Mouse (Mus musculus) c-Kit-positive CD71-positive TER-119-positive erythroid progenitor cells, embryonic 14.5 days (primary cell): ENCODE measurements at regions not wholly inside any gene's neighbourhood (a gene's known extent, or its start where the extent isn't known, plus 50 kb on each side); places are given as distances from the start of the nearest gene placed in this dataset.
A peak's percentile ranks its signal among the peaks of the same experiment; 100 is the strongest.

Experiments used
- DNase-seq: peaks from one replicate; pipeline ENCODE4 v3.0.0-alpha.2; 2013; ENCODE audit warnings: low spot score

DNA sequence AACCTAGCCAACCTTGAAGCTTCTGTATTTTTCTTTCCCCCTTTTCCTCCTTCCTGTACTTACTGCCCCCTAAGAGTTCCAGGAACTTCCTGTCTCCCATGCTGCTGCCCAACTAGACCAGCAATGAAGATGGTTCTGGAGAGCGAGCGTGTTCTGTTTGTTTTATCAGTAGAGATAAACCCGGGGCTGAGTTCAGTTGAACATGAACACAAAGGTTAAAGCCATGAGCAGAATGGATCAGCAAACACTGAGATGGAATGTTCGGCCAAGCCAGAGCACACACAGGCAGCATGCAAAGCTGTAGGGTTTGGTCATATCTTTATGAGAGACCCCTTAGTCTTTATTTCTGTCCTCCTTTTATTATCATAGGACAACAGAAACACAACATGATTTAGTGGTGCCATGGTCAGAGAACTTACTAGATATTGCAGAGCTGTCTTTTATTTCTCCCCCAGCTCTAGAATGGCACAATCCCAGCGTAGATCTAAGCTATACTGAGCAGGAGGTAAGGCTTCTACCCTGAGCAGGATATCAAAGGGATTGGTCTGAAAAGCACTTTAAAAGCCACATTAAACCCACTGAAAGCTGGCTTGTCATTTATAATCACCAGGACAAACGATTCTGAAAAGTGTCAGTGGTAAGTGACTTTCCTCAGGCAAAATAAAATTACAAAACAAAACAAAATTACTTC lies 105.9 kb upstream of the Peli1 start:
- DNase-seq = no peak

- DNase-seq = no peak
Observed at GRCm38 (mm10) chr11:20985771-20986170, 105.3 kb upstream of the Peli1 start.

GRCm38 (mm10) chr11:20987171-20987815 lies 103.8 kb upstream of the Peli1 start:
- DNase-seq = no peak

- no peak for DNase-seq
Observed at GRCm38 (mm10) chr11:20987841-20988251, 103.2 kb upstream of the Peli1 start.

DNA sequence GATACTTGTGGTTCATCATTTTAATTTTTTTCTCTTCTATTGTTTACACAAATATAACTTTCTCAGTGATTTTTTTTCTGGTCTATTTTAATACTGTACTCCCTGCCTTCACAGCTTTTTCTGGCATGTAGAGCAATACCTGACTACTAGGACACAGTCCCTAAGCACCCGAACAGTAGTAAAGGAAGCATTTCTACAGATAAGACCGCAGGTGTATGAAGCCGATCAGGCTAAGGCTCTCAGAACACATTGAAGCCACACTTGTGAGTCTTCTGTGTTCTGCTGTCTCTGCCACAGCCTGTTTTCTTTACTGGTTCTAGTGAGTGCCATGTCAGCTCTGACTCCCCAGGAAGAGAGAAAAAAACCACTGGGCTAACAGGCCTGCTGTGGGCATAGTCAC lies 102.2 kb upstream of the Peli1 start:
- DNase-seq = peak; percentile 19

- DNase-seq = peak; percentile 10
Observed at GRCm38 (mm10) chr11:20993580-20993979, 97.5 kb upstream of the Peli1 start.

DNA sequence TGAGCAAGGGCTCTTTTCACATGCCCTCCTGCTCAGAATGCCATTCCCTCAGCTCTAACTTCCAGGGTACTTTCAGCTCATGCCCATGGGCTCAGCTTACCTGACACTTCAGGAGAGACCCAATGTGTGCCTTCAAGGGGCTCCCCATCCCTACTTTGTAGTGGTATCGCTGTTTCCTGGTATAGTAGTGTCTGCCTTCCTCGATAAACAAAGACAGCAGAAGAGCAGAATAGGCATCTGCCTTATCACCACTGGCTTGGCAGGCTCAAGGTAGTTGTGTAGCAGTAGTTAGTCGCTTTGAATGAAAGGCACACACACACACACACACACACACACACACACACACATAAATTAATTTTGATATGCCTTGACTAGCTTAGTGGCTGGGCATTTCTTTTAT lies 89.7 kb upstream of the Peli1 start:
- DNase-seq = peak; percentile 17

DNA sequence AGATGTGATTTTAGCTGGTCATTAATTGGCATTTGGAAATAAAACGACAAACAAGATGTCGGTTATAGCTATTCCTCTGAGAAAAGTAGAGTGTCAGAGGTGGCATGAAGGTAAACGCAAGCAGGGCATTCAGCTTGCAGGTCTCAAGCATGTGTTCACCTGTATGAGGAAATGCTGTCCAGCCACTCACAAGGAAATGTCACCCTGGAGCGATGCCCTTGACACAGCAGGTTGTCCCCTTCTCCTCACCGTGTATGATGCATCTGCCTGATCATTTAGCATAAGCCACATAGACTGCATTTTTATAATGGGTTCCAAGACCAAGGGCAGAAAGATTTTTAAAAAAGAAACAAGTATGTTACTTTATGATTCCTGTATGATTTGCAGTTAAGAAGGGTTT lies 83.9 kb upstream of the Peli1 start:
- DNase-seq = no peak

- DNase-seq = no peak
Observed at GRCm38 (mm10) chr11:21009505-21009904, 81.6 kb upstream of the Peli1 start.

GRCm38 (mm10) chr11:21010867-21011266 lies 80.2 kb upstream of the Peli1 start:
- DNase-seq = no peak

DNA sequence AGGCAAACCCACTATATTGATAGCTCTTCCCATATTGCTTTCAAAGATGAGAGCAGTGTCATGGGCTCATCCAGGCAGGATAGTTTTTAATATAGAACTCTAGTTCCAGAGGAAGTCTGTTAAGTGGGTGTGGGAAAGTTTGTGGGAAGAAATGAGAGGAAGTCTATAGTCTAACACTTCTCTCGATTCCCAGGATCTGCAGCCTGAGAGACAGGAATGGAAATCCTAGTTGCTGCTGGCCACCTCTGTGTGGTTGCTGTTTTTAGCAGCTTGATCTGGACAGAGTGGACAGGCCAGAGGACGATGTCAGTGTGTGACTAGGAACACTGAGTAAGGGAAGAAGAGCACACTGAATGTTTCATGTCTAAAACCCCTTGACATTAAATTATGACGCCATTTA lies 76.8 kb upstream of the Peli1 start:
- no peak for DNase-seq

GRCm38 (mm10) chr11:21015536-21015935 lies 75.6 kb upstream of the Peli1 start:
- DNase-seq = no peak

DNA sequence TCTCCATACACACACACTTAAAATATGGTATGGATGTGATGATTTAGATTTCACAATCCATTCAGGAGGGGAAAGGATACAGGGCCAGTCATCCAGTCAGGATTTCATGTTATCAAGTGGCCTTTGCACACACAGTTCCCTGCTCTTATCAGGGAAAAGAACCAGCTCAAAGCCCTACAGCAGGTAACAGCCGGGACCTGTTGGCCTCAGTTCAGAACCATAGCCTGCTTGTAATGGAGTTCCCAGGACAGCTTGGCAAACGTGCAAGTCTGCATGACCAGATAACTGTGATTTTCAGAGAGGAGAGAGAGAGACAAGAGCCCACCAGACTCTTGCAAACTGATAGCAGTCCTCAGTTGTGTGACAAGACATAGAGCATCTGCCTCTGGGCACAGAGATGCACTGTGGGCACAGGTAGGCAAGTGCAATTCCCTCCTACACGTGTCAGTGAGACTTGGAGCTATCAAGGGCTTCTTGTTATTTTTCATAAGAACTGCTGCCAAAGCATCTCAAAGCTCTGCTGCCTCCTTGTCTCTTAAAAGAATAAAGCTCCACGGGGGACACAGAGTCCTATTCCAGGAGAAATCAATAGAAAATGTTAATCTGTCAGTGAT lies 74.9 kb upstream of the Peli1 start:
- DNase-seq = no peak

GRCm38 (mm10) chr11:21016791-21017329 lies 74.2 kb upstream of the Peli1 start:
- no peak for DNase-seq

- DNase-seq = no peak
Observed at GRCm38 (mm10) chr11:21019829-21020228, 71.3 kb upstream of the Peli1 start.

DNA sequence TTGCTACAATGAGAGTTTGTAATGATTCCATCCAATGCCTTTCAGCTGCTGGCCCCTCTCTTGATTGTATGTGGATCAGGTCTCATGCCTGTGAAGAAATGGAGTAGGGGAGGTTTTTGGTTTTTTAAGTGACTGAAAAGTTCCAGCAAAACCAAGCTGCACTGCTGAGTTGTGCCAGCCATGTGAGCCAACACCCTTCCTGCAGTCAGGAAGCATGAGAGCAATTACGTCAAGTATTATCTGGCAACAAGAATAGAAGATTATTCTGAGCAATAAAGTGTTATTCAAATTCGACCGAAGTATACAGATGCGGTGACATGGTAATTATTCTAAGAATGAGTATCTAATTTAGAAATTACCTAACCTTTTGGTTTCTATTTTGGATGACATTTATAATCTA lies 67.0 kb upstream of the Peli1 start:
- DNase-seq = no peak

DNA sequence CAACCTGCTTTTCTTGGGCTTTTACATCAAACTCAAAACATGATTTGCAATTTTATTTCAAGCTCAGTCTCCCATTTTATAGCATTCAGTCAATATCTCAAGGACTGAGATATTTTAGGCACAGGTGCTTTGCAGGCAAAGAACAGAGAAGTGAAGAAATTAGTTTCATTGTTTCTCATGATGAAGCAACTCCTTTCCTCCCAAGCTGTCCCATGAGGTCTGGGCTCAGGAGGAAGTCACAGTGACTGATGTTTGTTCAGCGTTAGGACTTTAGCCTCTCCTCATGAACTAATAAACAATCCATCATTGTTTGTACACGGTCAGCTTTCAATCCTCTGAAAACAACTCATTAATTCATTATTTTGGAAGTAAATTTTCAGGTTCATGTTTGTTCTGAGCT lies 66.6 kb upstream of the Peli1 start:
- DNase-seq = no peak

- no peak for DNase-seq
Observed at GRCm38 (mm10) chr11:21027299-21027698, 63.8 kb upstream of the Peli1 start.

DNA sequence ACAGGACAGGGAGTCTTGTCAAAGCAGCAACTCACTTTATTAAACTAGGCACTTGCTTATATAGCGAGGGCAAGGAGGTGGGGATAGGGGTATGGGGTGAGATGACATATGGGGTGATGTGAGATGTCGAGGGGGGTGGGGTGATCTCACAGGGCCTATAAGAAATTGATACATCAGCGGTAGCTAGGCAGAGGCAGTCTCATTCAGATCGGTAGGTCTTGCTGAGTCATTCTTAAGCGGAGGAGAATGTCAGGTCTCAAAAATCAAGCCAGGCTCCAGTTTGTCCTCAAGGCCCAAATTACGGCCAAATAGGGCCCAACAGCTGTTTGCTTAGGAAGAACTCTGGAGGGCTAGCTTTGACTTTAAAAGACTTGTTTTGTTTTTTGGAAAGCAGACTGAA lies 60.7 kb upstream of the Peli1 start:
- DNase-seq = no peak

DNA sequence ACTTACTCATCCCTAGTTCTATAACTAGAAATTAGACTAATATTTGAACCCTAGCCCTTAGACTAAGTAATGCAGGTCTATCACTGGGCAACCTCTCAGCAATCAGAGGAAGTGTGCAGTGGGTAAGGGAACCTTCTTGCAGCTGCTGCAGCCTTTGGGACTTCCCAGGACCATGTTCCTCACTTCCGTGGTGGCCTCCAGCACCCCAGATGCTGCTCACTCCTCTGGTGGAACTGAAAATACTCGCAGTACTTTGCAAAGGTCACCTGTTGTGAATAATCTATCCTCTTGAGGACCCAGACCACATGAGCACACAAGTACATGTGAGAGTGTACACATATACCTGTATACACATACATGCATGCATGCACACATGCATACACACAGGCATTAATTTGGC lies 59.3 kb upstream of the Peli1 start:
- no peak for DNase-seq

- no peak for DNase-seq
Observed at GRCm38 (mm10) chr11:21033234-21033822, 57.8 kb upstream of the Peli1 start.

DNA sequence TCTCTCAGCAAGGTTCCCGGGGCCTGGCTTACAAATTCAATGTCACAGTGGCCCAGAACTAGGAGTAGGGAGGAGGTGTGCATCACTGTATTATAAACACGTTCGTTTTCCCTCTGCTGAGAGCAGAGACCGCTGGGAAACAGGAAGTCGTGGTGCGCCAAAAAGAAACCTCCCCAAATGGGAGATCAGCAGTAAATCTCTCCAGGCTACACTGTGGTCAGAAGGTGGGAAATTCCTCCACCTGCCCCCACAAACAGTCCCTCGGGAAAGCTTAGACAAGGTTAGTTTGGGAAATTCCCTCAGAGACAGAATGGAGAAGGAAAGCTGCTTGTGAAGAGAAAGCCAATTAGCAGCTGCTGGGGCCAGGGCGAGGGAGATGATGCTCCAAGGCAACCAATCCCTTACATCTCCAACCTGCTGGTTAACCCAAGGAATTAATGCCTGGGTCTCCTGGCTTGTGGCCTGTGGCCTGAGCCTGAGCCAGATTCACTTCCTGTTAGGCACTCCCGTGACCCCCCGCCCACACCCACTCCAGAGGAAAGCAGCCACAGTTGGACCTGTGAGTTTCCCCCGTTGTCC lies 57.2 kb upstream of the Peli1 start:
- no peak for DNase-seq
